Mouse (Mus musculus): Measurements from ENCODE around the gene Ly75. TPM values are rescaled to one million over a fixed set of nuclear protein-coding genes. Genes with fewer than 3 reads are reported as not detected.

Ly75 gene
- polyA plus RNA-seq, 1 experiment from 2014 or later, result 2.0 TPM

DNA sequence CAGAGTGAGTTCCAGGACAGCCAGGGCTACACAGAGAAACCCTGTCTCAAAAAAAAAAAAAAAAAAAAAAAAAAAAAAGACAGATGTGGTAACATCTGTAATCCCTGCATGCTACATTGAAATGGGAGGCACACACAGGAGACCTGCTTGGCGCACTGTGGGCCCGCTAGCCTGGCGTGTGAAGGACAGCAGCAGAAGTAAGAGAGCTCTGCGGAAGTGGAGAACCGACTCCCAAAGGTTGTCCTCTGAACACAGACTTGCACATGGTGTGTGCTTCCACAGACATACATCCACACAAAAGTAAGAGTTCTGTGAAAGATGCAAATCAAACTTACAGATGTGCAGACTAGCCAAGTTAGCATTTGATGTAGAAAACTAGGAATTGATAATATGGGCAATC, 123.9 kb downstream of the Ly75 start:
- TF ChIP-seq CTCF (IDR thresholded peaks at IDR 0.05; ENCODE audit: low read depth) (no peak), EP300 (IDR thresholded peaks at IDR 0.05; ENCODE audit: low read depth) (no peak)
- ATAC-seq (no peak), DNase-seq (no peak)
- Histone ChIP-seq H3K36me3 (replicated peaks; ENCODE audit: insufficient read depth, low read length) (peaks cover 29% of the 10 kb centered on the region), H3K9ac (replicated peaks) (no peak overlapping the region), H3K9me3 (ENCODE audit: low read length) (no peaks in the 10 kb centered on the region), H3K27me3 (ENCODE audit: insufficient read depth, low read length) (no peaks in the 10 kb centered on the region), H3K4me2 (ENCODE audit: low read depth, low read length) (no peak overlapping the region), H3K27ac (ENCODE audit: low read depth) (no peak overlapping the region), H3K4me1 (ENCODE audit: insufficient read depth) (no peaks in the 10 kb centered on the region), H3K4me3 (ENCODE audit: low read depth, low read length) (no peak overlapping the region)
- WGBS (ENCODE audit: insufficient replicate concordance), result 89% methylated on average over 5 of the region's 5 CpGs

DNA sequence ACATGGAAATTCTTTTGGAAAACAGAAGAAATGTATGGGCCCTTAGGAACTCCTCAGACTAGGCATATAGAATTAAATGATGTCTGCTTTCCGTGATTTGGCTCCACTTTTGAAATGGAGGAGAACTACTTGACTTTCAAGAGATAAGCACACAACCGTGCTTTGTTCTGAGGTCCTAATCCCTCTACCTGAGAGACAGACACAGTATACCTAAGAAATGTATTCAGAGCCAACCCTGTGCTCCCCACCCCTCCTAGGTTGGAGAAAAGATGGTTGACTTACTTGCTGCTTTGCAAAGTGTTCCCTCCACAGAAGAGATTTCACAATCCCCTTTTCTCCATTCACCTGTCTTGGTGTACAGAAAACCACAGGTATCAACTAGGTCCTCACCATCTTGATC, 126.4 kb downstream of the Ly75 start:
- no peak for ATAC-seq
- Histone ChIP-seq H3K27ac (ENCODE audit: low read depth) (no peak overlapping the region), H3K4me1 (ENCODE audit: insufficient read depth) (no peaks in the 10 kb centered on the region), H3K4me2 (ENCODE audit: low read depth, low read length) (no peak overlapping the region), H3K27me3 (ENCODE audit: insufficient read depth, low read length) (no peaks in the 10 kb centered on the region), H3K9ac (replicated peaks) (no peak overlapping the region), H3K4me3 (ENCODE audit: low read depth, low read length) (no peak overlapping the region), H3K9me3 (ENCODE audit: low read length) (no peaks in the 10 kb centered on the region), H3K36me3 (replicated peaks; ENCODE audit: insufficient read depth, low read length) (peaks cover 28% of the 10 kb centered on the region)
- DNase-seq, result no peak
- TF ChIP-seq CTCF (IDR thresholded peaks at IDR 0.05; ENCODE audit: low read depth) (no peak), EP300 (IDR thresholded peaks at IDR 0.05; ENCODE audit: low read depth) (no peak)
- WGBS (ENCODE audit: insufficient replicate concordance), result 80% methylated on average over 2 of the region's 2 CpGs

DNA sequence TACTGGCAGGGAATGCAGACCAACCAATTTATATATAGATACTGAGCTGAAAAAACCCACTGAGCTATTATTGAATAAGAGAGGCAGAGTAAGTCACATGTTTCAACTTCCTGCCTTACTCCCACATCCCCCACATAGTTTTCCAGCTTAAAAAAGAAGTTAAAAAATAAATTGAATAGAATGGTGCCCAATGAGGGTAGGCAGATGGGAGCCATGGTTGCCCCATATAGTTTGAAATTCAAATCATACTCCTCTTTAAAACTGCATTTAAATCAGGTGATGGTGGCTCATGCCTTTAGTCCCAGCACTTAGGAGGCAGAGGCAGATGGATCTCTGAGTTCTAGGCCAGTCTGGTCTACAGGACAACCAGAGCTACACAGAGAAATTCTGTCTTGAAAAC, 129.6 kb downstream of the Ly75 start:
- Histone ChIP-seq H3K9me3 (ENCODE audit: low read length) (no peaks in the 10 kb centered on the region), H3K9ac (replicated peaks) (no peak overlapping the region), H3K4me3 (ENCODE audit: low read depth, low read length) (no peak overlapping the region), H3K4me1 (ENCODE audit: insufficient read depth) (no peaks in the 10 kb centered on the region), H3K27ac (ENCODE audit: low read depth) (no peak overlapping the region), H3K4me2 (ENCODE audit: low read depth, low read length) (no peak overlapping the region), H3K27me3 (ENCODE audit: insufficient read depth, low read length) (no peaks in the 10 kb centered on the region), H3K36me3 (replicated peaks; ENCODE audit: insufficient read depth, low read length) (peaks cover 35% of the 10 kb centered on the region)
- DNase-seq (no peak), ATAC-seq (no peak)
- TF ChIP-seq EP300 (IDR thresholded peaks at IDR 0.05; ENCODE audit: low read depth) (no peak), CTCF (IDR thresholded peaks at IDR 0.05; ENCODE audit: low read depth) (no peak)

DNA sequence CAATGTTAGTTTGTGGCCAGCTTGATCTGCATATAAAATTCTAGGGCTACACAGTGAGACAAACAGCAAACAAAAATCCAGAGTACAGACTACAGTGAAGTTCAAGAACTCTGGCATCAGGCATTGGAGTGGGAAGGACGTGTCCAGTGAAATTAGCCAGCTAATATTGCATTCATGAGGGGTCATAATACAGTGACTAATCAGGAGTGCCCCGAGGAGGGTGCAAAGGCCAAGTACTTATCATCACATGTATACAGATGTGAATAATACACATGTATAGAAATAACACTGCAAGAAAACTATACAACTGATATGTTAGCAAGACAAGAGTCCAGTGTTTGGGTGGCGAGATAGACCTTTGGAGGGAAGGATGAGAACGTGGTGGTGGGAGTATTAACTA, 130.3 kb downstream of the Ly75 start:
- no peaks in the 10 kb centered on the region for H3K4me1 ChIP-seq (ENCODE audit: insufficient read depth)
- H3K9me3 ChIP-seq (ENCODE audit: low read length), result no peaks in the 10 kb centered on the region
- DNase-seq, result no peak
- H3K27ac ChIP-seq (ENCODE audit: low read depth), result no peak overlapping the region
- H3K4me3 ChIP-seq (ENCODE audit: low read depth, low read length), result no peak overlapping the region
- H3K27me3 ChIP-seq (ENCODE audit: insufficient read depth, low read length), result no peaks in the 10 kb centered on the region
- WGBS (ENCODE audit: insufficient replicate concordance), result 77% methylated on average over 4 of the region's 4 CpGs
- no peak for ATAC-seq
- no peak overlapping the region for H3K9ac ChIP-seq (replicated peaks)
- H3K4me2 ChIP-seq (ENCODE audit: low read depth, low read length), result no peak overlapping the region
- peaks cover 33% of the 10 kb centered on the region for H3K36me3 ChIP-seq (replicated peaks; ENCODE audit: insufficient read depth, low read length)
- TF ChIP-seq CTCF (IDR thresholded peaks at IDR 0.05; ENCODE audit: low read depth) (no peak), EP300 (IDR thresholded peaks at IDR 0.05; ENCODE audit: low read depth) (no peak)

Other genes starting within 250 kb of the Ly75 start
- gene Baz2b, start 173.5 kb downstream of the Ly75 start, polyA plus RNA-seq (2015; fragmentation: Nextera tagmentation; extraction: Ambion mirVana), result 19.7 and 21.7 TPM in 2 replicates
- 16.5 and 16.8 TPM in 2 replicates for gene March7, start 173.4 kb downstream of the Ly75 start, polyA plus RNA-seq (2015; fragmentation: Nextera tagmentation; extraction: Ambion mirVana)
- gene Cd302, start 98.8 kb downstream of the Ly75 start, polyA plus RNA-seq (2015; fragmentation: Nextera tagmentation; extraction: Ambion mirVana), result 349 and 375 TPM in 2 replicates
- gene Pla2r1, start 170.0 kb upstream of the Ly75 start, polyA plus RNA-seq (2015; fragmentation: Nextera tagmentation; extraction: Ambion mirVana), result 0.30 and 0.35 TPM in 2 replicates